Mouse (Mus musculus): ENCODE data around the gene Prr29.
"Not testable (repeated sequence)": the region's sequence is repeated elsewhere in the genome, so short reads cannot be mapped to it uniquely, and the experiment has no call there.

Gene Prr29

GRCm38 (mm10) chr11:106365366-106365765, at the start of gene Prr29:
Prr29 (plus strand) TSS chr11:106365472.
- DNase-seq (ENCODE audit: low spot score) = no peak

- DNase-seq (ENCODE audit: low spot score) = no peak
Measured at GRCm38 (mm10) chr11:106316416-106316815, 48.9 kb upstream of the Prr29 start.

- no peak for DNase-seq (ENCODE audit: low spot score)
Measured at GRCm38 (mm10) chr11:106317801-106318200, 47.5 kb upstream of the Prr29 start.

GRCm38 (mm10) chr11:106318406-106319366, 46.6 kb upstream of the Prr29 start:
- DNase-seq (ENCODE audit: low spot score) = no peak

GRCm38 (mm10) chr11:106324858-106325257, 40.4 kb upstream of the Prr29 start:
- no peak for DNase-seq (ENCODE audit: low spot score)

- DNase-seq (ENCODE audit: low spot score) = peak; percentile 76
Measured at GRCm38 (mm10) chr11:106325566-106326206, 39.6 kb upstream of the Prr29 start.

GRCm38 (mm10) chr11:106326475-106326874, 38.8 kb upstream of the Prr29 start:
- DNase-seq (ENCODE audit: low spot score) = no peak

GRCm38 (mm10) chr11:106328521-106328920, 36.8 kb upstream of the Prr29 start:
- no peak for DNase-seq (ENCODE audit: low spot score)

GRCm38 (mm10) chr11:106329128-106329527, 36.1 kb upstream of the Prr29 start:
- no peak for DNase-seq (ENCODE audit: low spot score)

- DNase-seq (ENCODE audit: low spot score) = peak; percentile 53
Measured at GRCm38 (mm10) chr11:106329682-106330081, 35.6 kb upstream of the Prr29 start.

- DNase-seq (ENCODE audit: low spot score) = no peak
Measured at GRCm38 (mm10) chr11:106332458-106332857, 32.8 kb upstream of the Prr29 start.

- DNase-seq (ENCODE audit: low spot score) = no peak
Measured at GRCm38 (mm10) chr11:106334066-106334465, 31.2 kb upstream of the Prr29 start.

GRCm38 (mm10) chr11:106338029-106338428, 27.2 kb upstream of the Prr29 start:
- DNase-seq (ENCODE audit: low spot score) = no peak

- no peak for DNase-seq (ENCODE audit: low spot score)
Measured at GRCm38 (mm10) chr11:106338870-106339269, 26.4 kb upstream of the Prr29 start.

GRCm38 (mm10) chr11:106339323-106339722, 25.9 kb upstream of the Prr29 start:
- not testable (repeated sequence) for DNase-seq (ENCODE audit: low spot score)

GRCm38 (mm10) chr11:106340990-106341520, 24.2 kb upstream of the Prr29 start:
- no peak for DNase-seq (ENCODE audit: low spot score)

- no peak for DNase-seq (ENCODE audit: low spot score)
Measured at GRCm38 (mm10) chr11:106344910-106345309, 20.4 kb upstream of the Prr29 start.

- no peak for DNase-seq (ENCODE audit: low spot score)
Measured at GRCm38 (mm10) chr11:106349772-106350171, 15.5 kb upstream of the Prr29 start.

GRCm38 (mm10) chr11:106350853-106351252, 14.4 kb upstream of the Prr29 start:
- DNase-seq (ENCODE audit: low spot score) = no peak

GRCm38 (mm10) chr11:106351253-106351652, 14.0 kb upstream of the Prr29 start:
- no peak for DNase-seq (ENCODE audit: low spot score)

GRCm38 (mm10) chr11:106351941-106352340, 13.3 kb upstream of the Prr29 start:
- DNase-seq (ENCODE audit: low spot score) = no peak

GRCm38 (mm10) chr11:106353188-106353587, 12.1 kb upstream of the Prr29 start, which contains the start of gene Scn4a:
Scn4a (minus strand) TSS chr11:106353288.
- DNase-seq (ENCODE audit: low spot score) = no peak

- no peak for DNase-seq (ENCODE audit: low spot score)
Measured at GRCm38 (mm10) chr11:106354181-106354580, 11.1 kb upstream of the Prr29 start.
